Mouse (Mus musculus) forebrain, embryonic 11.5 days (tissue): Measurements from ENCODE around the gene Clca4a. TPM values are rescaled to one million over a fixed set of nuclear protein-coding genes. Genes with fewer than 3 reads are reported as not detected.
"Not testable (repeated sequence)": the region's sequence is repeated elsewhere in the genome, so short reads cannot be mapped to it uniquely, and the experiment has no call there.

Source experiments
- ATAC-seq: fragments of 200-750 bp; cut with Nextera tagmentation; replicated peaks from 2 replicates; pipeline ENCODE4 v1.8.0; 2017; ENCODE audit warnings: moderate TSS enrichment; ENCODE audit not compliant: low FRiP score
- DNase-seq: peaks from one replicate; pipeline ENCODE4 v3.0.0-alpha.2; 2017; ENCODE audit warnings: low spot score
- H3K27ac ChIP-seq: fragments of 300-500 bp; sonication (generic); 2 replicates; pipeline ENCODE4 v1.5.1; 2014; ENCODE audit warnings: low read depth, low read length
- H3K27me3 ChIP-seq: fragments of 300-500 bp; sonication (generic); 2 replicates; pipeline ENCODE4 v1.6.1; 2014; ENCODE audit warnings: mild to moderate bottlenecking, low read length, mixed read lengths; ENCODE audit not compliant: control insufficient read depth, insufficient read depth
- H3K36me3 ChIP-seq: fragments of 300-500 bp; sonication (generic); 2 replicates; pipeline ENCODE4 v1.6.1; 2014; ENCODE audit warnings: mild to moderate bottlenecking, low read length, moderate library complexity, mixed read lengths; ENCODE audit not compliant: control insufficient read depth, insufficient read depth
- H3K4me1 ChIP-seq: fragments of 300-500 bp; sonication (generic); replicated peaks from 2 replicates; pipeline ENCODE4 v1.6.1; 2014; ENCODE audit warnings: low read length, mixed read lengths; ENCODE audit not compliant: control insufficient read depth, insufficient read depth
- H3K4me2 ChIP-seq: fragments of 300-500 bp; sonication (generic); 2 replicates; pipeline ENCODE4 v1.6.1; 2014; ENCODE audit warnings: low read depth, mild to moderate bottlenecking, low read length, moderate library complexity, mixed read lengths; ENCODE audit not compliant: severe bottlenecking
- H3K4me3 ChIP-seq: fragments of 300-500 bp; sonication (generic); 2 replicates; pipeline ENCODE4 v1.5.1; 2014; ENCODE audit warnings: low read depth, low read length
- H3K9ac ChIP-seq: fragments of 300-500 bp; sonication (generic); 2 replicates; pipeline ENCODE4 v1.6.1; 2014; ENCODE audit warnings: low read length
- H3K9me3 ChIP-seq: fragments of 300-500 bp; sonication (generic); 2 replicates; pipeline ENCODE4 v1.6.1; 2016; ENCODE audit warnings: low read length, mixed read lengths; ENCODE audit not compliant: control insufficient read depth
- WGBS: fragments of 180-500 bp; shearing (Covaris S2); extraction: QIAGEN DNeasy Blood & Tissue Kit; methylation state at CpG from one replicate; pipeline ENCODE4 v1.1.7; 2014; 5-methylcytosine and 5-hydroxymethylcytosine counted together
- polyA plus RNA-seq: library from polyadenylated mRNA; unstranded; fragments of >200 nt; fragmentation: Nextera tagmentation; extraction: Ambion mirVana; gene quantifications from 2 replicates; pipeline ENCODE4 v1.2.1, GENCODE M21; 2014

Gene Clca4a
- polyA plus RNA-seq, 1 experiment from 2014 or later = not detected

- no peak for ATAC-seq
These were observed 1.2 kb upstream of the Clca4a start for GRCm38 (mm10) chr3:144976091-144976490.

GRCm38 (mm10) chr3:144971553-144972270 is 3.1 kb downstream of the Clca4a start:
- WGBS = 80% methylated on average over 9 of the region's 9 CpGs
- Histone ChIP-seq H3K36me3 (no peaks in the 10 kb centered on the region), H3K4me2 (no peak overlapping the region), H3K27me3 (no peaks in the 10 kb centered on the region), H3K9me3 (no peaks in the 10 kb centered on the region), H3K27ac (no peak overlapping the region), H3K4me3 (no peak overlapping the region), H3K4me1 (no peaks in the 10 kb centered on the region), H3K9ac (no peak overlapping the region)
- DNase-seq (no peak), ATAC-seq (no peak)

More at GRCm38 (mm10) chr3:144976091-144976490, 1.2 kb upstream of the Clca4a start:
- Histone ChIP-seq H3K9me3 (no peaks in the 10 kb centered on the region), H3K36me3 (no peaks in the 10 kb centered on the region), H3K27me3 (no peaks in the 10 kb centered on the region), H3K4me3 (no peak overlapping the region), H3K9ac (no peak overlapping the region), H3K4me1 (no peaks in the 10 kb centered on the region), H3K27ac (no peak overlapping the region), H3K4me2 (no peak overlapping the region)
- 50% methylated on average over 1 of the region's 1 CpGs for WGBS
- DNase-seq = no peak

- Histone ChIP-seq H3K4me3 (no peak overlapping the region), H3K9ac (no peak overlapping the region), H3K27me3 (no peaks in the 10 kb centered on the region), H3K27ac (no peak overlapping the region), H3K4me2 (no peak overlapping the region), H3K9me3 (no peaks in the 10 kb centered on the region), H3K4me1 (no peaks in the 10 kb centered on the region), H3K36me3 (no peaks in the 10 kb centered on the region)
- 86% methylated on average over 1 of the region's 1 CpGs for WGBS
- no peak for DNase-seq
- ATAC-seq = no peak
These were observed 5.1 kb downstream of the Clca4a start for GRCm38 (mm10) chr3:144969755-144970154.

GRCm38 (mm10) chr3:144966074-144966473 is 8.8 kb downstream of the Clca4a start:
- Histone ChIP-seq H3K27ac (no peak overlapping the region), H3K36me3 (no peaks in the 10 kb centered on the region), H3K9ac (no peak overlapping the region), H3K9me3 (no peaks in the 10 kb centered on the region), H3K4me3 (no peak overlapping the region), H3K4me1 (no peaks in the 10 kb centered on the region), H3K27me3 (no peaks in the 10 kb centered on the region), H3K4me2 (no peak overlapping the region)
- 78% methylated on average over 4 of the region's 4 CpGs for WGBS
- no peak for DNase-seq
- ATAC-seq = no peak

GRCm38 (mm10) chr3:144950829-144951228 is 24.0 kb downstream of the Clca4a start:
- Histone ChIP-seq H3K27ac (no peak overlapping the region), H3K9me3 (no peaks in the 10 kb centered on the region), H3K4me1 (no peaks in the 10 kb centered on the region), H3K9ac (no peak overlapping the region), H3K4me2 (no peak overlapping the region), H3K36me3 (no peaks in the 10 kb centered on the region), H3K27me3 (no peaks in the 10 kb centered on the region), H3K4me3 (no peak overlapping the region)
- DNase-seq (no peak), ATAC-seq (no peak)
- 71% methylated on average over 4 of the region's 4 CpGs for WGBS

- H3K9me3 ChIP-seq, H3K9ac ChIP-seq, H3K36me3 ChIP-seq, DNase-seq, H3K27me3 ChIP-seq, H3K27ac ChIP-seq, H3K4me1 ChIP-seq, H3K4me2 ChIP-seq, H3K4me3 ChIP-seq: not testable (repeated sequence)
- WGBS = 23% methylated on average over 5 of the region's 5 CpGs
- ATAC-seq = 0 out of 2 replicates have a peak, but pooled peaks have one; percentile 12
These were observed 27.5 kb downstream of the Clca4a start for GRCm38 (mm10) chr3:144947376-144947775.

- ATAC-seq = not testable (repeated sequence)
These were observed 41.2 kb downstream of the Clca4a start for GRCm38 (mm10) chr3:144933625-144934024.

GRCm38 (mm10) chr3:144933011-144933491 is 41.8 kb downstream of the Clca4a start:
- Histone ChIP-seq H3K9me3 (no peaks in the 10 kb centered on the region), H3K36me3 (no peaks in the 10 kb centered on the region), H3K27me3 (no peaks in the 10 kb centered on the region), H3K4me3 (no peak overlapping the region), H3K27ac (no peak overlapping the region), H3K9ac (no peak overlapping the region), H3K4me1 (no peaks in the 10 kb centered on the region), H3K4me2 (no peak overlapping the region)
- ATAC-seq (0 out of 2 replicates have a peak, but pooled peaks have one; percentile 33), DNase-seq (no peak)
- 93% methylated on average over 1 of the region's 1 CpGs for WGBS

More at GRCm38 (mm10) chr3:144933625-144934024, 41.2 kb downstream of the Clca4a start:
- H3K4me1 ChIP-seq, H3K36me3 ChIP-seq, H3K27me3 ChIP-seq, DNase-seq, H3K4me3 ChIP-seq, H3K9ac ChIP-seq, H3K9me3 ChIP-seq, H3K4me2 ChIP-seq, H3K27ac ChIP-seq: not testable (repeated sequence)

GRCm38 (mm10) chr3:144932335-144932734 is 42.5 kb downstream of the Clca4a start, which contains the start of gene Clca4b:
TSS of gene Clca4b (minus strand) at chr3:144932529.
- Histone ChIP-seq H3K9ac (no peak within 1 kb of the TSS), H3K4me3 (no peak within 1 kb of the TSS), H3K36me3 (no peaks in the 10 kb centered on the region), H3K4me2 (no peak within 1 kb of the TSS), H3K27me3 (no peaks in the 10 kb centered on the region), H3K27ac (no peak within 1 kb of the TSS), H3K9me3 (no peaks in the 10 kb centered on the region), H3K4me1 (no peaks in the 10 kb centered on the region)
- DNase-seq (no peak), ATAC-seq (no peak)
